Mouse (Mus musculus): ENCODE measurements around the gene Pcbp3. TPM values are rescaled to one million over a fixed set of nuclear protein-coding genes. Genes with fewer than 3 reads are reported as not detected.

Pcbp3 gene
- 19.7 and 28.4 TPM in 2 replicates for polyA plus RNA-seq (2014; fragmentation: Nextera tagmentation; extraction: Ambion mirVana)

DNA sequence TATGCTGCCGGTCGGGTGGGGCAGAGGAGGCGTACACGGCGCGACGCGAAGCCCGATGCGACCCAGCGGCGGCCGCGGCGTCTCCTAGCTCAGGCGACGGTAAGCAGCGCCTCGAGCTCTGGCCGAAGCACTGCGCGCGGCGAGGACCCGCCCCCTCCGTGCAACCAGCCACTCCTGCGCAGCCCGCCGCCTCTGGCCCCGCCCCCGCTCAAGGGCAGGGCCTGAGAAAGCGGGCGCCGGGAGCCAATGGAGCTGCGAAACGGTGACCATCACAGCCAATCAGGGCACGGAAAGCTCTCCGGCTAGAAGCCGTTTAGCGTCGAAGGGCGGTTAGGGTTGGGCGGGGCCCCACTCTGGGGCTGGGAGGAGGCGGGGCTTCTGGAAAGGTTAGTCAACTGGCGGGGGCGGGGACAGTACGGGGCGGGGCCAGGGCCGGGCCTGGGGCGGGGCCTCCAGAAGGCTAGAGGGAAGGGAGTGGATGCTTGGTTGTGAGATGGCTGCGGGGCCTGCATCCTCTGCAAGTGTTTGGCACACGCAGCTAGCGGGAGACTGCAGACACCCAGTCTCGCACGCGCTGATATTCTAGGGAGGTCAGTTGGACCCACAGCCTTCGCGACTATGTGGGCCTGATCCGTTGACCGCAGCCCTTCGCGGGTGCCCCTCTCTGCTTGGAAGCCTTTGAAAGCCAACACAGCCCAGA is at the start of gene Pcbp3:
Gene Pcbp3, minus strand, starts transcription at position 98 of the 700 bp plus-strand sequence.
- Histone ChIP-seq H3K9me3 (ENCODE audit: control insufficient read depth, low read length) (no peaks in the 10 kb centered on the region), H3K4me1 (ENCODE audit: control insufficient read depth, insufficient read depth, low read length) (peaks cover 19% of the 10 kb centered on the region; the same call in 1 of the 2 replicates), H3K4me2 (replicated peaks; ENCODE audit: low read depth, low read length) (peak within 1 kb of the TSS; percentile 96), H3K9ac (ENCODE audit: low read depth, low read length) (peak within 1 kb of the TSS; percentile 78), H3K27me3 (ENCODE audit: control insufficient read depth, insufficient read depth, low read length) (no peaks in the 10 kb centered on the region), H3K36me3 (ENCODE audit: control insufficient read depth, insufficient read depth, low read length) (no peaks in the 10 kb centered on the region), H3K4me3 (ENCODE audit: low read length) (peak within 1 kb of the TSS; percentile 72), H3K27ac (ENCODE audit: low read depth, low read length) (no peak within 1 kb of the TSS)
- WGBS = 4% methylated on average over 53 of the region's 62 CpGs
- peak; percentile 98 for ATAC-seq (ENCODE audit: low FRiP score, low TSS enrichment)

DNA sequence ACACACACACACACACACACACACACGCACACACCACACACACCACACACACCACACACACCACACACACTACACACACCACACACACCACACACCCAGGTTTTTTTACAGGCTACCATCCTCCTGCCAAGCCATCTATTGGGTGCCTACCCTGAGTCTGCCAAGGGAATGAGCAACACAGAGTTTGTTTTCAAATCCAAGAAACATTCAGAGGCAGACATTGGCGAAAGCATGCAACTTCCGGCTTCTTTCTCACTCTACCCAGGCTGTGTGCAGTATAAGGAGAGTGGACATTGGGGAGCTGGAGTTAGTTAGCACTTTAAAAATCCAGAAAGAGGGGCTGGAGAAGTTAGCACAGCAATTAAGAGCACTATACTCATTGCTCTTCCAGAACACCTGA is 47.0 kb upstream of the Pcbp3 start:
- Histone ChIP-seq H3K27me3 (ENCODE audit: control insufficient read depth, insufficient read depth, low read length) (no peaks in the 10 kb centered on the region), H3K27ac (ENCODE audit: low read depth, low read length) (no peak overlapping the region), H3K4me3 (ENCODE audit: low read length) (no peak overlapping the region), H3K4me2 (replicated peaks; ENCODE audit: low read depth, low read length) (no peak overlapping the region), H3K36me3 (ENCODE audit: control insufficient read depth, insufficient read depth, low read length) (no peaks in the 10 kb centered on the region), H3K4me1 (ENCODE audit: control insufficient read depth, insufficient read depth, low read length) (peaks cover 14% of the 10 kb centered on the region; the same call in 1 of the 2 replicates), H3K9me3 (ENCODE audit: control insufficient read depth, low read length) (no peaks in the 10 kb centered on the region), H3K9ac (ENCODE audit: low read depth, low read length) (no peak overlapping the region)
- ATAC-seq (ENCODE audit: low FRiP score, low TSS enrichment) = no peak
- 82% methylated on average over 3 of the region's 3 CpGs for WGBS

DNA sequence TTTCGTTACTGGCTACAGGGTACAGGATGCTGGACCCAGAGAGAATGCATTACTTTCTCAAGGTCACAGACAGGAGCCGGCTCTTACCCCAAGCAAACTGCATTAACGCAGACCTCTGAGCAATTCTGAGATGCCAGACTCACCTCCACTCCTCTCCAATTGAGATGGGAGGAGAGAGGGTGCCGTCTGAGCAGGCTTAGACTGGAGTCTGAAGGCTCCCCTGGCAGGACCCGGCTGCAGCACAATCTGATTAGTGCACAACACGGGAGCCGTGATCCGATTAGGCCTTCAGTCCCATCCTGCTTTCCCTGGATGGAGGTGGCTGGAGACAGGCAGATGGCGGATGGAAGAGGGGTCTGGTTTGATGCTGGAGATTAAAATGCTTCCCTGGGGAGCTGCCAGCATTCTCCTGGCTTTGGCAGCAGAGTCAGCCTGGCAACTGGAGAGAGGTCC is 46.4 kb upstream of the Pcbp3 start:
- WGBS = 24% methylated on average over 9 of the region's 9 CpGs
- H3K4me1 ChIP-seq (ENCODE audit: control insufficient read depth, insufficient read depth, low read length) = peaks cover 14% of the 10 kb centered on the region; the same call in 1 of the 2 replicates
- H3K9ac ChIP-seq (ENCODE audit: low read depth, low read length) = no peak overlapping the region
- H3K9me3 ChIP-seq (ENCODE audit: control insufficient read depth, low read length) = no peaks in the 10 kb centered on the region
- no peak overlapping the region for H3K4me3 ChIP-seq (ENCODE audit: low read length)
- H3K27me3 ChIP-seq (ENCODE audit: control insufficient read depth, insufficient read depth, low read length) = no peaks in the 10 kb centered on the region
- ATAC-seq (ENCODE audit: low FRiP score, low TSS enrichment) = no peak; the same call in 1 of the 2 replicates
- no peak overlapping the region for H3K27ac ChIP-seq (ENCODE audit: low read depth, low read length)
- H3K36me3 ChIP-seq (ENCODE audit: control insufficient read depth, insufficient read depth, low read length) = no peaks in the 10 kb centered on the region
- H3K4me2 ChIP-seq (replicated peaks; ENCODE audit: low read depth, low read length) = no peak overlapping the region

DNA sequence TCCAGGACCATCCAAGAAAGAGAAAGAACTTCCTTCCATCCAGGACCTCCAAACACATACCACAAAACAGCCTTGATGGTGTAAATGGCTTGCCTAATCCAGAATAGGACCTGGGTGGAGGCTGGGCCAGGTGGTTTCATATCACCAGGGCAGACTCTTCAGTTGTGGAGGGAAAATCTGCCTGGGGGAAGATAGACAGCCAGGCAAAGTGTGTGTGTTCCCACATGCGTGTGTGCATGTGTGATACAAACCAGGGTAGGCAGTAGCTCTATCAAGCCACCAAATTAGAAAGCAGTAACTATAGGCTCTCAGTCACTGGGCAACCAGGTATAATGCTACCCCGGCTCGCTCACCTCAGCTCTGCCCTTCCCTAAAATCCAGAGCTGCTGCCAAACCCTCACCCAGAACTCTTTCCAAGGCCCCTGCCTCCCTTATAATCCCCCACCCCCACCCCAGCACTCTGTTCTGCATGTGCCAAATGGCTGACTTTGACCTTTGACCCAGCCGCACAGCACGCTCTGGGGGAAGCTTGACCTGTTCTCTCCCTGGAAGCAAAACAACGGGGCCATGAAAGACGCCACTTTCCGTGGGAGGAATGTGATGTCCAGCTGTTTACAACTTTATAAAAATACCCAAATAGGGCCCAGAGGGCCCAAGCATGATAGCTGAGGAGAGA is 45.9 kb upstream of the Pcbp3 start:
- Histone ChIP-seq H3K27me3 (ENCODE audit: control insufficient read depth, insufficient read depth, low read length) (no peaks in the 10 kb centered on the region), H3K9ac (ENCODE audit: low read depth, low read length) (no peak overlapping the region), H3K4me2 (replicated peaks; ENCODE audit: low read depth, low read length) (no peak overlapping the region), H3K4me3 (ENCODE audit: low read length) (no peak overlapping the region), H3K9me3 (ENCODE audit: control insufficient read depth, low read length) (no peaks in the 10 kb centered on the region), H3K4me1 (ENCODE audit: control insufficient read depth, insufficient read depth, low read length) (peaks cover 14% of the 10 kb centered on the region; the same call in 1 of the 2 replicates), H3K36me3 (ENCODE audit: control insufficient read depth, insufficient read depth, low read length) (no peaks in the 10 kb centered on the region), H3K27ac (ENCODE audit: low read depth, low read length) (no peak overlapping the region)
- ATAC-seq (ENCODE audit: low FRiP score, low TSS enrichment) = peak; percentile 19; the same call in 1 of the 2 replicates
- WGBS = 27% methylated on average over 8 of the region's 8 CpGs

DNA sequence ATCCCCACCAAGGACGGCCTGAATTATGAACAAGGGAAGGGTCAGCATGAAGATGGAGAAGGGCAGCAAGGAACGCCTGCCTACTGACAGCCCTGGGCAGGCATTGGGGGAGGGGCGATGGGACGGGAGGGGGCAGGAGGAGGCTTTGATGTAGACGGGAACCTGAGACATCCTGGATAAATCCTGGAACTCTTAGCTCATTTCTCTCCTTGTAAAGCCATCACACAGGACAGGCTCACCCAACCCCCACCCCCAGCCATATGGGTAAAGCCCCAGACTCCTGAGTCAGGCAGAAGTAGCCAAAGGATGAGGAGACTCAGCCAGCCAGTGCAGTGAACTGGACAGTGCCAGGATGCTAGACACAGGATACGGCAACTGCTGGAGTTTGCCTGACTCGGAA is 43.2 kb upstream of the Pcbp3 start:
- 10% methylated on average over 7 of the region's 7 CpGs for WGBS
- H3K9me3 ChIP-seq (ENCODE audit: control insufficient read depth, low read length) = no peaks in the 10 kb centered on the region
- H3K27me3 ChIP-seq (ENCODE audit: control insufficient read depth, insufficient read depth, low read length) = no peaks in the 10 kb centered on the region
- H3K4me2 ChIP-seq (replicated peaks; ENCODE audit: low read depth, low read length) = no peak overlapping the region
- peaks cover 14% of the 10 kb centered on the region; the same call in 1 of the 2 replicates for H3K4me1 ChIP-seq (ENCODE audit: control insufficient read depth, insufficient read depth, low read length)
- H3K36me3 ChIP-seq (ENCODE audit: control insufficient read depth, insufficient read depth, low read length) = no peaks in the 10 kb centered on the region
- no peak overlapping the region for H3K4me3 ChIP-seq (ENCODE audit: low read length)
- H3K27ac ChIP-seq (ENCODE audit: low read depth, low read length) = no peak overlapping the region
- ATAC-seq (ENCODE audit: low FRiP score, low TSS enrichment) = peak; percentile 48
- H3K9ac ChIP-seq (ENCODE audit: low read depth, low read length) = no peak overlapping the region

DNA sequence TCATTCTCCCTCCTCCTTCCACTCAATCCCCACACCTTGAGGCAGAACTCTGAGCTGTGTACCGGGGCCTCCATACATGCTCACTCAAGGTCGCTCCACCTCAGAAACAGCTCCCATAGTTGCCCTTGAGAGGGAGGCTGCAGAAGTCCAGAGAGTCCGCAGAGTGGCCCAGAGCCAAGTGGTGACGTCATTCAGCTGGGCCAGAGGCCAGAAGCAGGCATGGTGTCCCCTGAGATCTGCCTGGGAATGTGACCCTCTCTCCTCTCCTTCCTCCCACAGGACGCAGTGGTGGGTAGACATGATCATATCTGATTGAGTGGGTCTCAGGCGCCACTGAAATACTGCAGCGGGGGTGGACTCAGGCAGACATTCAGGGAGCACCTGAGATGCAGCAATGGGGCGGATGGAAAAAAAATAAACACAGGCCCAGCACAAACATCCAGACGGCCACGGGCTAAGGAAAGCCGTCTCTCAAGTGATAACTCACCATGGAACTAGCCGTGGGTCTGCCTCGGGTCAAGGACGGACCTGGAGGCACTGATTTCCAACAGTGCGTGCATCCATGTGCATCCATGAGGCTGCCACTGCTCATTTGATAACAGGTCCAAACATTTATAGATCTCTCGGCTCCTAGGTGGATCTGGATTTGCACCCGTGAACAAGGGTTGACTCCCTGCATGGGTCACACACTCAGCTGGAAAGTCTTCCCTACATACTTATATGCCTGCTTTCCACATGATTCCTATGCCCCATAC is 36.2 kb upstream of the Pcbp3 start:
- no peaks in the 10 kb centered on the region for H3K9me3 ChIP-seq (ENCODE audit: control insufficient read depth, low read length)
- no peak overlapping the region for H3K27ac ChIP-seq (ENCODE audit: low read depth, low read length)
- H3K4me3 ChIP-seq (ENCODE audit: low read length) = no peak overlapping the region
- no peak overlapping the region for H3K4me2 ChIP-seq (replicated peaks; ENCODE audit: low read depth, low read length)
- ATAC-seq (ENCODE audit: low FRiP score, low TSS enrichment) = peak; percentile 77
- H3K4me1 ChIP-seq (ENCODE audit: control insufficient read depth, insufficient read depth, low read length) = 0 out of 2 replicates have a peak, but pooled peaks cover 8% of the 10 kb centered on the region
- H3K27me3 ChIP-seq (ENCODE audit: control insufficient read depth, insufficient read depth, low read length) = no peaks in the 10 kb centered on the region
- no peak overlapping the region for H3K9ac ChIP-seq (ENCODE audit: low read depth, low read length)
- 29% methylated on average over 17 of the region's 17 CpGs for WGBS
- no peaks in the 10 kb centered on the region for H3K36me3 ChIP-seq (ENCODE audit: control insufficient read depth, insufficient read depth, low read length)

DNA sequence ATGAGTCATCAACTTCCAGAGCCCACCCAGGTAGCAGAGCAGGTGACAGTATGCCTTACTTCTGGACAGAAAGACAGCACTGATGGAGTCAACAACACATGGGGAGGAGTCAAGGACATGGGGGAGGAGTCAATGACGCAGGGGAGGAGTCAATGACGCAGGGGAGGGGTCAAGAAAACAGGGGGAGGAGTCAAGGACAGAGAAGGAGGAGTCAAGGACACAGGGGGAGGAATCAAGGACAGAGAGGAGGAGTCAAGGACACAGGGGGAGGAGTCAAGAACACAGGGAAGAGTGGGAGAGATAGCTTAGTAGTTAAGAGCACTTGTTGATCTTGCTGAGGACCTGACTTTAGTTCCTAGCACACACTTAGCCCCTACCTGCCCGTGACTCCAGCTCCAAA is 30.8 kb upstream of the Pcbp3 start:
- H3K4me2 ChIP-seq (replicated peaks; ENCODE audit: low read depth, low read length) = no peak overlapping the region
- no peaks in the 10 kb centered on the region; the same call in 1 of the 2 replicates for H3K4me1 ChIP-seq (ENCODE audit: control insufficient read depth, insufficient read depth, low read length)
- H3K4me3 ChIP-seq (ENCODE audit: low read length) = no peak overlapping the region
- no peaks in the 10 kb centered on the region for H3K9me3 ChIP-seq (ENCODE audit: control insufficient read depth, low read length)
- no peak for ATAC-seq (ENCODE audit: low FRiP score, low TSS enrichment)
- no peaks in the 10 kb centered on the region for H3K27me3 ChIP-seq (ENCODE audit: control insufficient read depth, insufficient read depth, low read length)
- no peak overlapping the region for H3K27ac ChIP-seq (ENCODE audit: low read depth, low read length)
- no peaks in the 10 kb centered on the region for H3K36me3 ChIP-seq (ENCODE audit: control insufficient read depth, insufficient read depth, low read length)
- no peak overlapping the region for H3K9ac ChIP-seq (ENCODE audit: low read depth, low read length)
- 71% methylated on average over 3 of the region's 3 CpGs for WGBS

DNA sequence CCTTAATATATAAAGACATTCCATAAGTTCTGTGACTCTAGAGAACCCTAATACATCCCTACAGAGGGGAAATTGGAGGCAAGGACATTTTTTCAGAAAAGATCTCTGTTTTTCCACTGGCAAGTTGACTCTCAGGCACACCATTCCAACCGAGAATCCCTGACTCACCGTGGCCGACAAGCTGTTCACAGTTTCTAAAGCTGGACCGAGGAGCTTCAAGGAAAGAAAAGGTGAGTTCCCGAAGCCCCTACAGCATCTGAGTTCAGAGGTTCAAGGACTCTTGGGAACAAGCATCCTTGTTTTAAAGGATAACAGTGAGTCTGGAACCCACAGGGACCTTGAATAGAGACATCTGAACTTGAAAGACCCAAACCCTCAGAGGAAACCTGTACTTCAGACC is 26.9 kb upstream of the Pcbp3 start:
- Histone ChIP-seq H3K36me3 (ENCODE audit: control insufficient read depth, insufficient read depth, low read length) (no peaks in the 10 kb centered on the region), H3K4me3 (ENCODE audit: low read length) (no peak overlapping the region), H3K27ac (ENCODE audit: low read depth, low read length) (no peak overlapping the region), H3K4me1 (ENCODE audit: control insufficient read depth, insufficient read depth, low read length) (no peaks in the 10 kb centered on the region; the same call in 1 of the 2 replicates), H3K9me3 (ENCODE audit: control insufficient read depth, low read length) (no peaks in the 10 kb centered on the region), H3K9ac (ENCODE audit: low read depth, low read length) (no peak overlapping the region), H3K27me3 (ENCODE audit: control insufficient read depth, insufficient read depth, low read length) (no peaks in the 10 kb centered on the region), H3K4me2 (replicated peaks; ENCODE audit: low read depth, low read length) (no peak overlapping the region)
- ATAC-seq (ENCODE audit: low FRiP score, low TSS enrichment) = no peak
- 91% methylated on average over 5 of the region's 5 CpGs for WGBS

All from kidney, embryonic 14.5 days (tissue).